Mouse (Mus musculus): ENCODE data around the gene Trim72.

DNA sequence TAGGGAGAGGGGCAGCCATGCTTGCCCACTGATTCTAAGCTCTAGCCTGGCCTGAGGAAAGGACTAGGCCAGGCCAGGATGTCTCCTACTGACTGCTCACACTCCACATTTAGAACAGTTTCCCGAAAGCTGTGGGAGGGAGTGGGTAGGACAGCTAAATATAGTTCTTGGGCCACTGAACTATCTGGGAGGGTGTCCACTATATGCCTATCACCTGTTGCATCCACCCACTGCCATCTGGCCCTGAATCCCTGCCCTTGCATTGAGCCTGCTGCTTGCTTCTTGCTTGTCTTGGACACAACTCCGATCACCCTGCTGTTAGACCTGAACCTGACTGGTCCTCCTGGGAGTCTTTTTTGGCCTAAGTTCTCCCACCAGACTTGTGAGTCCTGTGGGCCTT lies at the start of gene Trim72:
- TF ChIP-seq CTCF (IDR thresholded peaks at IDR 0.05; ENCODE audit: low read depth) (no peak), EP300 (IDR thresholded peaks at IDR 0.05; ENCODE audit: low read depth) (no peak)
